Mouse (Mus musculus) ES-E14 (cell line): ENCODE results near the gene Trp53. TPM values are rescaled to one million over a fixed set of nuclear protein-coding genes. Genes with fewer than 3 reads are reported as not detected.
A peak's percentile ranks its signal among the peaks of the same experiment; 100 is the strongest.

Source experiments
- DNase-seq: peaks from one replicate; pipeline ENCODE4 v3.0.0-alpha.2; 2013; ENCODE audit warnings: low read depth, low spot score
- H3K27ac ChIP-seq: 2 replicates; pipeline ENCODE4 v1.5.1; 2012; ENCODE audit warnings: low read depth, mild to moderate bottlenecking, low read length, moderate library complexity, mixed read lengths; ENCODE audit not compliant: poor library complexity, insufficient read depth, severe bottlenecking
- H3K36me3 ChIP-seq: 2 replicates; pipeline ENCODE4 v1.6.1; 2012; ENCODE audit warnings: mild to moderate bottlenecking, low read length, moderate library complexity, mixed read lengths; ENCODE audit not compliant: control insufficient read depth, poor library complexity, insufficient read depth, severe bottlenecking
- H3K4me1 ChIP-seq, 2 experiments: fragments of 150-350 bp in 1 of 2; sonication (generic) in 1 of 2; 2 replicates each; pipeline ENCODE4 v1.6.1; 2012; ENCODE audit warnings: low read length in 2 of 2, mild to moderate bottlenecking in 1 of 2, mixed read lengths in 1 of 2; ENCODE audit not compliant: control insufficient read depth in 2 of 2, insufficient read depth in 2 of 2, poor library complexity in 1 of 2
- H3K4me3 ChIP-seq, 2 experiments: fragments of 150-350 bp in 1 of 2; sonication (generic) in 1 of 2; 2 replicates each; pipeline ENCODE4 v1.5.1; 2012; ENCODE audit warnings: low read length in 2 of 2, low read depth in 1 of 2, mild to moderate bottlenecking in 1 of 2, mixed read lengths in 1 of 2; ENCODE audit not compliant: insufficient read depth in 1 of 2, poor library complexity in 1 of 2, severe bottlenecking in 1 of 2
- H3K9ac ChIP-seq: 2 replicates; pipeline ENCODE4 v1.6.1; 2012; ENCODE audit warnings: low read depth, mild to moderate bottlenecking, low read length, mixed read lengths; ENCODE audit not compliant: poor library complexity, insufficient read depth, severe bottlenecking
- H3K9me3 ChIP-seq: fragments of 150-350 bp; sonication (generic); 2 replicates; pipeline ENCODE4 v1.6.1; 2012; ENCODE audit warnings: low read depth, mild to moderate bottlenecking, low read length; ENCODE audit not compliant: control insufficient read depth, insufficient read depth
- CHD2 ChIP-seq: IDR thresholded peaks from 2 replicates; pipeline ENCODE4 v1.6.1; 2014; ENCODE audit warnings: mild to moderate bottlenecking, low read depth, low read length, inconsistent platforms
- HCFC1 ChIP-seq: IDR thresholded peaks from 2 replicates; pipeline ENCODE4 v1.6.1; 2012; ENCODE audit warnings: low read length, inconsistent platforms, borderline replicate concordance; ENCODE audit not compliant: insufficient read depth
- MAFK ChIP-seq: IDR thresholded peaks from 2 replicates; pipeline ENCODE4 v1.6.1; 2014; ENCODE audit warnings: mild to moderate bottlenecking, low read depth, low read length, inconsistent platforms; ENCODE audit not compliant: insufficient read depth
- ZC3H11A ChIP-seq: IDR thresholded peaks from 2 replicates; pipeline ENCODE4 v1.6.1; 2012; ENCODE audit warnings: low read depth, mild to moderate bottlenecking, inconsistent platforms, low read length, borderline replicate concordance
- ZNF384 ChIP-seq: IDR thresholded peaks from 2 replicates; pipeline ENCODE4 v1.6.1; 2012; ENCODE audit warnings: low read depth, low read length, inconsistent platforms
- in situ Hi-C, 2 experiments: fragments of 600-800 bp; cut with MboI; formaldehyde crosslinking; loops; one replicate each; pipeline ENCODE4 v1.15.1; 2025; ENCODE audit warnings: low sequenced_read_pairs in 2 of 2, inconsistent platforms in 1 of 2; ENCODE audit not compliant: unreplicated experiment in 2 of 2
- total RNA-seq: library from RNA; depleted of rRNA; stranded (reverse); fragments of 300-350 nt; gene quantifications from 2 replicates; pipeline ENCODE4 v1.2.3, GENCODE M21; 2012

The Trp53 gene
- total RNA-seq, 1 experiment, result 105 TPM

GRCm38 (mm10) chr11:69606491-69606795, 26.3 kb downstream of the Trp53 start:
- no peaks in the 10 kb centered on the region for H3K9me3 ChIP-seq
- H3K4me3 ChIP-seq, result peak overlapping the region in 1 of 2 experiments; percentile 91; a peak in 2 of 4 replicates
- in situ Hi-C loops, result no loop called here
- no peaks in the 10 kb centered on the region for H3K36me3 ChIP-seq
- H3K27ac ChIP-seq, result no peak overlapping the region
- H3K9ac ChIP-seq, result no peak overlapping the region
- H3K4me1 ChIP-seq, result peaks cover 6 to 12% of the 10 kb centered on the region in 2 experiments; a peak in 2 of 4 replicates
- no peak for DNase-seq
- TF ChIP-seq ZNF384 (no peak), HCFC1 (no peak), CHD2 (no peak), ZC3H11A (no peak), MAFK (no peak)

DNA sequence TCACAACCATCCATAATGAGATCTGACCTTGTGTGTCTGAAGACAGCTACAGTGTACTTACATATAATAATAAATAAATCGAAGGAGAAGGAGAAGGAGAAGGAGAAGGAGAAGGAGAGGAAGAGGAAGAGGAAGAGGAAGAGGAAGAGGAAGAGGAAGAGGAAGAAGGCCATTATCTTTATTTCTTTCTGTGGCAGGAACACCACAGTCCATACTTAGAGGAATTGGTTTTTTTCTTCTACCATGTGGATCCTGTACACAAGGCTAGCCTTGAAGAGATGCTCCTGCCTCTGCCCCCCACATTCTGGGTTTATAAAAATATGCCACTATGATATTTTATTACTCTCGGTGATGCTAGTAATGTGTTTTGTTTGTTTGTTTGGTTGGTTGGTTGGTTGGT, 26.7 kb downstream of the Trp53 start:
- no peak for DNase-seq
- Histone ChIP-seq H3K9ac (no peak overlapping the region), H3K4me3 (no peak overlapping the region), H3K36me3 (no peaks in the 10 kb centered on the region), H3K27ac (no peak overlapping the region), H3K9me3 (no peaks in the 10 kb centered on the region), H3K4me1 (peaks cover 3 to 8% of the 10 kb centered on the region in 2 experiments; a peak in 1 of 4 replicates)
- no peak for TF ChIP-seq HCFC1
- TF ChIP-seq ZC3H11A, result no peak
- TF ChIP-seq CHD2, result no peak
- no peak for TF ChIP-seq MAFK
- no peak for TF ChIP-seq ZNF384
- in situ Hi-C loops, result no loop called here

DNA sequence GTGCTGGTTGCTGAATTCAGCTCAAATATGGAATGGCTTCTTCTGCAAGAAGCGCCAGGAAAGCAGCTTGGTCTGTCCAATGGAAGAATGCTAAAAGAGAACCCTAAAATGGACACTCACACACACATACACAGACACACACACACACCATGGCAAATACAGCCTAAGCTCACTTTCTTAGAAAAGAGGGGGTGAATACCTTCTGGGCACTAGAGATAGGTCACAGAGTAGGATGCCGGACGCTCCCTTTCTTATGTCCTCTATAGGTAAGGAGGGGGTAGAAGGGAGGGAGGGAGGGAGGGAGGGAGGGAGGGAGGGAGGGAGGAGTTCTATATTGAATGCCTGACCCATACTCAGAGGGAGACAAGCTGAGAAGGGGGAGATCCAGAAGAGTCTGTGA, 28.4 kb downstream of the Trp53 start:
- H3K9me3 ChIP-seq, result no peaks in the 10 kb centered on the region
- no peak overlapping the region for H3K9ac ChIP-seq
- peaks cover 0 to 10% of the 10 kb centered on the region in 2 experiments; a peak in 1 of 4 replicates for H3K4me1 ChIP-seq
- no peak overlapping the region for H3K4me3 ChIP-seq
- in situ Hi-C loops, result no loop called here
- H3K36me3 ChIP-seq, result no peaks in the 10 kb centered on the region
- no peak for DNase-seq
- H3K27ac ChIP-seq, result no peak overlapping the region
- TF ChIP-seq ZNF384 (no peak), ZC3H11A (no peak), CHD2 (no peak), HCFC1 (no peak), MAFK (no peak)

DNA sequence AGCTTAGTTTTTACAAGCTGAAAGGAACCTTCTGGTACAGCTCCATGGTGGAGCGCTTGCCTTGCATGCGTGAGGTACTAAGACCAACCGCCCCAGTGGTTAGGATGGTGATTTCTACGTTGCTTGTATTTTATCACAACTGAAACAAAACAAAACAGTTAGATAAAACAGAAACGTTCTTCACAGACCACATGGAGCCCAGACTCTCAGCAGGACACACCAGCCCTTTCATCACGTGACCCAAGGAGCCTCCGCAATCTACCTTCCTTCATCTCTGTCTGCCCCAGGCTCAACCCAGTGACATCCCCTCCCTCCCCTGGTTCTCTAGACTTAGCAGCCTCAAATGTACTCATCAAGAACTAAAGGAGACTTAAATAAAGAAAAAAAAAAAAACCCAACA, 29.3 kb downstream of the Trp53 start:
- TF ChIP-seq ZNF384 (no peak), CHD2 (no peak), HCFC1 (no peak), ZC3H11A (no peak), MAFK (no peak)
- H3K4me1 ChIP-seq, result peaks cover 0 to 9% of the 10 kb centered on the region in 2 experiments; a peak in 1 of 4 replicates
- no peaks in the 10 kb centered on the region for H3K36me3 ChIP-seq
- no peaks in the 10 kb centered on the region for H3K9me3 ChIP-seq
- in situ Hi-C loops, result no loop called here
- no peak overlapping the region for H3K9ac ChIP-seq
- no peak for DNase-seq
- H3K4me3 ChIP-seq, result no peak overlapping the region
- H3K27ac ChIP-seq, result no peak overlapping the region

- TF ChIP-seq MAFK, result no peak
- no peak for TF ChIP-seq HCFC1
- TF ChIP-seq ZC3H11A, result no peak
- no peak for TF ChIP-seq ZNF384
- no peak for TF ChIP-seq CHD2
- in situ Hi-C loops, result no loop called here
- Histone ChIP-seq H3K36me3 (no peaks in the 10 kb centered on the region), H3K9ac (no peak overlapping the region), H3K9me3 (no peaks in the 10 kb centered on the region), H3K27ac (no peak overlapping the region), H3K4me1 (peaks cover 0 to 9% of the 10 kb centered on the region in 2 experiments; a peak in 1 of 4 replicates), H3K4me3 (no peak overlapping the region)
- DNase-seq, result no peak
Measured at GRCm38 (mm10) chr11:69610899-69611298, 30.7 kb downstream of the Trp53 start.
